Mouse (Mus musculus) forelimb bud, embryonic 11.5 days (tissue): ENCODE measurements around the gene Igdcc4.
"Not testable (repeated sequence)": the region's sequence is repeated elsewhere in the genome, so short reads cannot be mapped to it uniquely, and the experiment has no call there.

ENCODE experiments used
- DNase-seq: peaks from one replicate; pipeline ENCODE4 v3.0.0-alpha.2; 2012; ENCODE audit warnings: low read depth, low spot score

Igdcc4 gene

GRCm38 (mm10) chr9:65100991-65101685, at the start of gene Igdcc4:
Gene Igdcc4, plus strand, starts transcription at chr9:65101486.
- DNase-seq = no peak

DNA sequence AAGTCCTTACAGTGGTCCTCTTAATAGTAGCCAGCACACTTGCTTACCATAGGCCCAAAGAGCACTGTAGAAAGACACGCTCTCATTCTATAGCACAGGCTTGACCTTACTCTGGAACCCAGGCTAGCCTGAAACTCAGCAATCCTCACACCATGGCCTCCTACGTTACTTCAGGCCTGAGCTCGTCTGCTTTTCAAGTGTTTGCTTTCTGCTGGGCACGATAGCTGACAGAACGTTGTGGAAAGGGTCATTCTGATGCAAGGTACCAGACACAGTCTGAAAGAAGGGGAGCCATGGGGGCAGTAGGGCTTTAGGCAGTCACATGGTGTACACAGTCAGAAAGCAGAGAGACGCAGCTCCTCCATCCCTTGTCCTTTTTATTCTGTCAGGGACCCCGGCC, 37.0 kb upstream of the Igdcc4 start:
- DNase-seq = no peak

GRCm38 (mm10) chr9:65070587-65070986, 30.7 kb upstream of the Igdcc4 start:
- no peak for DNase-seq

GRCm38 (mm10) chr9:65073555-65073954, 27.7 kb upstream of the Igdcc4 start:
- no peak for DNase-seq

GRCm38 (mm10) chr9:65074251-65074650, 27.0 kb upstream of the Igdcc4 start:
- no peak for DNase-seq

DNA sequence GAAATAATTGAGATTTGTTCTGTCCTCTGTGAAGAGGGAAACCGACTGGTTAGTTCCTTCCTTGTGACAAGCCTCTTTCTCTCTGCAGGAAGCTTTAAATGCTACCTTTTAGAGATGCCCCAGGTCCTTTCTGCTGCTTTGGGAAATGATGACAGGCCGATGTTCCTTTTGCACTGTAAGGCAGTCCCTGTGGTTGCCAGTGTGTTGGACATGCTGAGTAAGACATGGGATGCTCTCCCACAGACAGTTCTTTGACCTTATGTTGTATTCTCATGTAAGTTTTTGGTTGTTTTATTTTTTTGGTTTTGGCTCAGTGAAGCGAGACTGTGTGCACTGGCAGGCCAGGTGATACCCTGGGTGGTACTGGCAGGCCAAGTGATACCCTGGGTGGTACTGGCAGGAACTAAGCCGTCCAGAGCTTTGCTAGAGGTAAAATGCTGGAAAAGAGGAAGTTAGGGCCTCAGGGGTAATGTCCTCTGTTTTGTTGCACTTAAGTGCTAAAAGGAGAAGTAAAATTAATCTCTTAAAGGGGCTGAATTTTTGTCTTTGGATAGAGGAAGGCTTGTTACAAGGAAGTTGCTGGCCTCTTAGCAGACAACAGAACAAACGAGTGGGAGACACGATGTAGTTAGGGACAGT, 26.3 kb upstream of the Igdcc4 start:
- no peak for DNase-seq

GRCm38 (mm10) chr9:65077536-65077935, 23.8 kb upstream of the Igdcc4 start:
- DNase-seq = no peak

- DNase-seq = not testable (repeated sequence)
Measured at GRCm38 (mm10) chr9:65080141-65080540, 21.1 kb upstream of the Igdcc4 start.

GRCm38 (mm10) chr9:65083075-65083765, 18.1 kb upstream of the Igdcc4 start:
- no peak for DNase-seq

GRCm38 (mm10) chr9:65084198-65084807, 17.0 kb upstream of the Igdcc4 start:
- no peak for DNase-seq

DNA sequence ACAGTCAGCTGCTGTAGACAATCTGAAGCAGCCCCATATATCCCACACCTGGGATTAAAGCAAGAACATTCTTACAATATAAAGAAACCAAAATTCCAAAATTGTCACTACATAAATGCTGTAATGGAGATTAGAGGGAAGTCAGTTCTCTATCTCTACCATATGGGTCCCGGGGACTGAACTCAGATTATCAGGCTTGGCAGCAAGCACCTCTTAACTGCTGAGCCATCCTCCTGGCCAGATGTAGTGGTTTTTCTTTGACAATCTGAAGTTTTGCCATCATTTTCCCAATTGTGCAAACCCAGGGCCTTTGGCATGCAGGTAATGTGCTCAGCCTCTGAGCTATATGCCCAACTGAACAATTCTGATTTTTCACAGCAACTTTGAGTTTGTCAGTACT, 16.0 kb upstream of the Igdcc4 start:
- no peak for DNase-seq

DNA sequence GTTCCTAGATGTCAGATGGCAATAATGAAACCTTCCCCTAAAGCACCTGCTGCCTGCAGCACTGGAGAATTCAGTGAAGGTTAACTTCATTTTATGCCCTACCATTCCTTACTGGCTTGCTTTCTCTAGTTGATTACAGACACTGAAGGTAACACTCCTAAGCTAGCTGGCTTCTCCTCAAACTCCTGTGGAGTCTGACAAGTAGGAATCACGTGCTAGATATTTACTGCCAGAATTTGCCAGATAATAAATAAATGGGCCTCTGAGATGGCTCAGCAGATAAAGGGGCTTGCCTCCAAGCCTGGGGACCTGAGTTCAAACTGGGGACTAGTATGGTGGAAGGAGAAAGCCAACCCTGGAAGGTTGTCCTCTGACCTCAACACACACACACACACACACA, 14.5 kb upstream of the Igdcc4 start:
- DNase-seq = no peak

GRCm38 (mm10) chr9:65087490-65087889, 13.8 kb upstream of the Igdcc4 start:
- no peak for DNase-seq

DNA sequence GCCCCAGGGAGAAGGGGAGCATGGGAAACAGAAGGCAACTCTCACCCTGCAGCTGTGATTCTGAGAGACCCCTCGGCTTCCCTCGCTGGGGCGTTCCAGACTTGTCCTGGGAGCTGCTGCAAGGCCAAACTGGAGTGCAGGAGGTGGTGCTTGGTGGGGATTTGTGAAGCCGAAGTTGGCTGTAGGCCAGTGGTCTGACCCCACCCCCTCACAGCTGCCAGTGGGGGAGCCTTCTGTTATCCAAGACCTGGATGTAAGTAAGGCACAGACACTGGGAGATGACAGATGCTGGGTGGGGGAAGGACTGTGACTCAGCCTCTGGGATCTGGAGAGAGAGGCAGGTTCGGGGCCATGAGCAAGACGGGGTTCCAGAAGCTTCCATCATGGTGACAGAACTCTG, 7.0 kb upstream of the Igdcc4 start:
- DNase-seq = no peak

DNA sequence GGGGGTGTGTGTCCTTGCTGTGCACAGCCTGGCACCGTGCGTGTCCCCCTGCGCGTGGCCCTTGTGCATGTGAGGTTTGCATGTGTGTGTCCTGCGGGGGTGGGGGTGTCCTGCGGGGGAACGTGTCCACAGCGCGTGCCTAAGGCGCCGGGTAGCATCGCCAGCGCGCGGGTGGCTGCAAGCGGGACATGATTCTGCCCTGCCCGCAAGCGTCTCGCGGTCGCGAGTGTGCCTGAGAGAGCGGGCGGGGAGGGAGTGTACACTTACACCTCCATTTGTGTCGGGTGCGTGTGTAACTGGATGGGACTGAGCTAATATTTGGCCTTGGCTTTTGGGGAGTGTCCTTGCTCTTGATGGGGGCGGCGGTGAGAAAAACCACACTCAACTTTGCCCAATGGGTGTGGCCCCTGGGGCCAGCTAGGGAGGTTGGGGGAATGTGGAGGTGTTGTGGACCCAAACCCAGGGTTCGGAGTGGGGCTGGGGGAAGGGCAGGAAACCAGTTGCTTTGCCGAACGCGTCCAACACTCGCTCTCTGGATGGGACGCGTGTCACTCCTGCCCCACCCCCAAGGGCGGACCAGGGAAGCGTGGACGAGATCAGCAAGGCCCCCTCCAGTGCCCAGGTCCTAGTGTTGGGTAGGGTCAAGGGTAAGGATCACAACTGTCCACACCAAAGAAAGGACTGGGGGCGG, 545 bp downstream of the Igdcc4 start:
- DNase-seq = no peak

DNA sequence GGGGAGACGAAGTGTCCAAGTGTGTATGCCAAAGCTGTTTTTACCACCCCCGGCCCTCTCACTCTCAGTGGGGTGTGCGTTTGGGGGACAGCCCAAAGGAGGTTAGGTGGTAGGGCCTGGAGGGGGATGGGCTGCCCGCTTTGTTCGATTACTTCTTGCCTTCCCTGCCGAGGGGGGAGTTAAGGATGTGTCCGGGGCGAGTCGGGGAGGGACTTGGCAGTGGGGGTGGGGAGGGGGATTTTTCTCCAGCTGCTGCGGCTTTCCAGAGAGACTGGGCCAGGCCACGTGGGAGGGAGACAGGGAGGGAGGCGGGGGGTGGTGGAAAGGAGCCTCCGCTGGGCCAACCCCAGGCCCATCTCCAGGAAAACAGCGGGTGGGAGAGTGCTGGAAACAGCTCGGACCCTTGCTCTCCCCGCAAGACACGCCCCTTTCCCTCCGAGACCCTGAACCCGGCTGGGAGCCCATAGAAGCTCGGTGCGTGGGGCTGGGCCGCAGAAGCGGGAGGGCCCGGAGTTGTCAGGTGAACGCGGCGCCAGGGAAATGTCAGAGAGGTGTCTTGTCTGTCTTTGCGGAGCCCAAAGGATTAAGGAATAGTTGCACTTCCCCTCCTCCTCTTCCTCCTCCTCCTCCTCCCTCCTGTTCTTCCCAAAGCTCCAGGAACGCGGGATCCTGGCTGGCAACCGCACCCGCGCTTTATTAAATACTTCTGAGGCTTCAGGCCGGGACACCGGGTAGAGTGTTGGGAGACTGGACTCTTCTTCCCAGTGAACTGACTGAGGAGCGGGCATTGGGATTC, 1.3 kb downstream of the Igdcc4 start:
- DNase-seq = peak; percentile 71

DNA sequence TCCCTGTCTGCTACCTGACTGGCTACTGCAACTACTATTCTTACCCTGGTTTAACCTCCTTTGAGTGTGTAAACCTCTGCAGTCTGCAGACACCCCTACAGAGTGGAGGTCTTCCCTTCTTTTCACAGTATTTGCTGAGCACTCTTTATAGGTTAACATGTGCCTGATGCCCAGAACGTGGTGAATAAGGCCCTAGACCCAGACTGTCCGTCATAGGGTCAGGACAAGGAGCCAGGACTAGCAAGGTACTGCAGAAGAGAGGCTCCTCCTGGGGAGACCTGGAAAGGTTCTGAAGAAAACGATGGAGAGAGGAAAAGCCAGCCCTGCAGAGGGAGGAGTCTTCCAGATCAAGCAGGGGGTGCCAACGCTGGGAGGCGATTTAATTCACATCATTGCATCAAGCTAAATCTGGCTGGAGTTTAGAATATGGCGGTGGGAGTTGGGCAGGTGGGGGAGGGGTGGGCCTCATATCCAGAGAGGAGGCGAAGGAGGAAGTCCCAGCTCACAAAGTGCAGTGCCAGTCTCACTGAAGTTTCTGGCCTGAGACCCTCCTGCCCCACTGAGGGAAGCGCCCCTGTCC, 2.0 kb downstream of the Igdcc4 start:
- no peak for DNase-seq

- DNase-seq = no peak
Measured at GRCm38 (mm10) chr9:65106821-65107220, 5.5 kb downstream of the Igdcc4 start.

DNA sequence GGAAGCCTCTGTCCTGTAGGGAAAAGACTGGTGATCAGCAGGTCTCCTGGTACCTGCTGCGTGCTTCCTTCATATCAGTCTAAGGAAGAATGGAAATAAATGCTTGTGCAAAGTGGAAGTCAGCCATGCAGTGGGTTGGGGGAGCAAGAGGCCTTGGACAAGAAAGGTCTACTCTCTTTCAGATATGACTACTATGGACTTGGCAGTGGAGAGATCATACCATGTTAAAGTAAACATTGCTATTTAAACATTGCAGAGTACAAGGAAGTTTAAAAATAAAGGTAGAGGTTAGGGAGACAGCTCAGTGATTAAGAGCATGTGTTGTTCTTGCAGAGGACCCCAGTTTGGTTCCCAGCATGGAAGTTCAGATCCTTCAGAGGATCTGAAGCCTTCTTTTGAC, 6.6 kb downstream of the Igdcc4 start:
- DNase-seq = no peak
